Mouse (Mus musculus): ENCODE data around the gene Spon2.

The Spon2 gene

DNA sequence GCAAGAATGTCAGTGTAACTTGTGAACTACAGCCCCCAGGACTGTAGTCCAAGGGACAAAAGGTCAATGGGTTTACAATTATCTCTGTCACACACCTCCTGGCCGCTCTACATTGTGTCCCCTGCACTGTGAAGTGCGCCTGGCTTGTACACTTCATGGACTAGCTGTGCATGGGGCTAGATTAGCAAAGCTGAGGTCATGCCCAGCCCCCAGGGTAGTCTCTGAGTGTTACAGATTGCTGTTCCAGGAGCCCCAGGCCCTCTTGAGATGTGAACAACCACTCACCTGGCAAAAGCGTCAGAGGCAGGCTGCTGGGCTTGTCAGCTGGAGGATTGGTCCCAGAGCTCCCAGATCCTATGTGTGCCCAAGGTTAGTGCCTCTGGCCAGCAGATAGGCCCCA, 592 bp downstream of the Spon2 start:
- DNase-seq (ENCODE audit: low spot score): no peak

GRCm38 (mm10) chr5:33214723-33215122, 3.5 kb downstream of the Spon2 start:
- no peak for DNase-seq (ENCODE audit: low spot score)

DNA sequence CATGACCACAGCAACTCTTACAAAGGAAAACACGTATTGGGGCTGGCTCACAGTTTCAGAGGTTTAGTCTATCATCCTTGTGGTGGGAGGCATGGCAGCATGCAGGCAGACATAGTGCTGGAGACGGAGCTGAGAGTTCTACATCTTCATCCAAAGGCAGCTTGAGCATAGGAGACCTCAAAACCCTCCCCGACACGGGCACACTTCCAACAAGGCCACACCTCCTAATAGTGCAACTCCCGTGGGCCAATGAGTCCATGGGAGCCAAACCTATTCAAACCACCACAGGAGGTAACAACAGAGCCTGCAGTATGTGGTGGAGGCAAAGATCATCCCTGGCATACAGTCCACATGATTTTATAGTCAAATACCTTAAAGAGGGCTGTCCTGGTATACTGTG, 7.0 kb downstream of the Spon2 start:
- no peak for DNase-seq (ENCODE audit: low spot score)

GRCm38 (mm10) chr5:33210515-33210914, 7.7 kb downstream of the Spon2 start:
- peak; percentile 53 for DNase-seq (ENCODE audit: low spot score)

DNA sequence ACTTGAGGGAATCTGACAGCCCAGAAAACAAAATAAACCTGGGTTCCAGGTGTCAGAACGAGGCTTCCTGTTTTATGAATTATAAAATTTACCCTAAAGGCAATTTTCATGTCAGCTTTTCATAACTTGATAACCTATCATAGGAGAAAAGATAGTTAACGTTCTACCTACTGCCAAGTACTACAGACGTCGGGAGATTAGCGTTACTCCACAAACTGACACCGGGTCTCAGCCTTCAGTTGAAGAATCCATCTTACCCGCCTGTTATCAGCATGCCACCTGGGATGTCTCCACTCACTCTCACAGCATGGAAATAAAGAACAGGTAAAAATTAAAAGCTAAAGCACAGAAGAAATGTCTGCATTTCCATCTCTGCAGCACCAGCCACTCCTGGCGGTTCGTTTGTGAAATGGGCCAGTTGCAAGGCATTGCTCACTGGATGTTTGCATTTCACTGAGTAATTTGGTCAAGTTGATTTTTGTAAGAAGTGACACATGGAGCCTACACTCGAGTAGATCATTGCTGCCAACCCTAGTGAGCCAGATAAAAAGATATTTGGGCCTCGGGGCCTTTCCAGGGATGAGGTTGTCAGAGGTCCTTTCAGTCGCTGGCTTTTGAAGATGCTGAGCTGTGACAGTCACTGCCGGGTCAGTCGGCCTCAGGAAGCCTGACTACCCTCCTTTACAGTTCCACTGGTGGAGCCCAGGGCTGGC, 9.6 kb downstream of the Spon2 start:
- DNase-seq (ENCODE audit: low spot score): no peak

DNA sequence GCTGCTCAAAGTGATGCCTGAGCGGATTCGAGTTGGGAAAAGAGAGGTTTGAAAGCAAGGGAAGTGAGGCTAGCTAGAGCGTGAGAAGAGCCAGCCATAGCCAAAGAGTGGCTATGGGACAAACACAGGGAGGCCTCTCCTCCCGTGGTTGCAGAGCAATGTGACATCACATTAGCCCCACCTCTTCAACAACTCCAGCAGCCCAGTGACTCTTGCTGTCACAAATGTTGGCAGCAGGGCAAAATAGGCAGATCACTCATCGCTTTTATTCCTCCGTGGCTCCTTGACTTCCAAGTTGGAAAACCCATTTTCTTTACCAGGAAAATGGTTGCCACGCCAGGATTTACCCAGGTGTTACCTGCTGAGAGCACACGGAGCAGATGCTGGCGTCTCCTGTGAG, 11.1 kb downstream of the Spon2 start:
- DNase-seq (ENCODE audit: low spot score): peak; percentile 76

GRCm38 (mm10) chr5:33206328-33206727, 11.9 kb downstream of the Spon2 start:
- DNase-seq (ENCODE audit: low spot score): no peak

GRCm38 (mm10) chr5:33204284-33204683, 14.0 kb downstream of the Spon2 start:
- no peak for DNase-seq (ENCODE audit: low spot score)

- peak; percentile 95 for DNase-seq (ENCODE audit: low spot score)
Observed at GRCm38 (mm10) chr5:33203691-33204242, 14.5 kb downstream of the Spon2 start.

DNA sequence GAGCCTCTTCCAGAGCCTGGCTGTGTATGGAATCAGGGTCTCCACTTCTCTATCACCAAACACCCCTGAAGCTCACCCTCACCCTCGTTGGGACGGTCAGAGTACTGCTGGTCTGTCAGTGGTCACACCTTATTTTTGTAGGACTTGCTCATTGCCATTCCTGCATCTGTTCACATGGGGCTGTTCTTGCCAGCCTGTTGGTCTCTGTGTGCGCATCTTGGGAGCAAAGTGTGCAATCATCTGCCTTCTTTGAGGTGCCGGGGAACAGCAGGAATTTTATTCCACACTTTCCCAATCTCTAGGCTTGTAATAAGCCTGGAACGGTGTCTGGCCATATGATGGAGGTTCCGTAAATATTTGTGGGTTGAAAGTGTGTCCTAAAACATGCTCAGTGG, 15.1 kb downstream of the Spon2 start:
- DNase-seq (ENCODE audit: low spot score): no peak

DNA sequence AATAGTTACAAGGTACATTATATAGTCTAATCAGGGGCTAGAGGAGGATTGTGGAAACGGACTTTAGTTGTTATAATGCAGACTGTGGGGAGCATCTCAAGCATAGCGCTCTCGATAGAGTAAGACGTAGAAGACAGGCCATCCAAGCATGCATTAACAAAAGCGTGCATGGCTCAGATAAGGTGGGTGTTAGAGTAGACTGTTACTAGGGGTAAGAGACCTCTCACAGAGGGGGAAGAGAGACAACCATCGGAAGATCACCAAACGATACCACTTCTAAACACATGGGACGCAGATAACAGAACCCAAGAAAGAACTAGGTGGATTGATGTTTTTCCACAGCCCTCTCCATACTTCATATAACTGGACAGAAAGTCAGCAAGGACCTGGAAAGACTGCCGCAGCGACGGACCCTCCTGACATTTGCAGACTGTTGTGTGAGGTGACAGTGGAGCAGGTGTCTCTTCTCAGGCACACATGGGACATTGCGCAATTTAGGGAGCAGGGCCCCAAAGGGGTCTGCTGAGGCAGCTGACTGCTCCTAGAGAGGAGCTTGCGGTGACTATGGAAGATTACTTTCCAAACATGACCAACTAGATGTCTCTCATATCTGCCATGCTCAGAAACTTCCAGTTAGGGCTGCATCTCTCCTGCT, 15.6 kb downstream of the Spon2 start:
- DNase-seq (ENCODE audit: low spot score): no peak

DNA sequence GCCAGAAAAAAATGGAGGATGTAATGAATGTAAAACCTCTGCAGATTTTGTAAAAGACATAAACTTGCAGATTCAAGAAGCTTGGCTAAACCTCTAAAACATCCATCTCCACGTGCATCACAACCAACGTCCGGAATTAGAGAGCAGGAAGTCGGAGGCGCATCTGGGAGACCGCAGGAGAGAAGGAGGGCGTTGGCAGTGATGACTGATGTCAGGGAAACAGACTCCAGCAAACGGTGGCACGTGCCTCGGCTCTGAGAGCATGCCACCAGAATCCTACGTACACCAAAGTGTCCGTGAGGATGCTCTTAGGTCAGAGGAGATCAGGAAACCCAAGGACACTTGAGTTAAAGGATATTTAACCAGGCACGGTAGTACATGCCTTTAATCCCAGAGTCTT, 16.6 kb downstream of the Spon2 start:
- DNase-seq (ENCODE audit: low spot score): no peak

DNA sequence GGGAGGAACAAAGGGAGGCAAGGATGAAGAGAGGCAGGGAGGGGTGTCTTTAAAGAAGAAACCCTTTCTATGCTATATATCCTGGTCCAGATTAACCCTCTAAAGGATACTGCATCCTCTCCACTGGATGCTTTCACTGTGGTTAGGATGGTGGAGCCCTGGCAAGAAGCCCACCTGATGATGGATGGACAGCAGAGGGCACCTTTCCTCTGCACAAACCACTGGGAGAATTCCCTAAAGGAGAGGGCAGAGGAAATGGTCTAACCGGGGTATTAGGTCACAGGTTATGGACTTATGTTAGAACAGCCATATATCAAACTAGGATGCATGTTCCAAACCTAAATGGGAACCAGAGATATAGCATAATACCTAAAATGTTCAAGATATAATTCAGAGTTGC, 18.2 kb downstream of the Spon2 start:
- no peak for DNase-seq (ENCODE audit: low spot score)

DNA sequence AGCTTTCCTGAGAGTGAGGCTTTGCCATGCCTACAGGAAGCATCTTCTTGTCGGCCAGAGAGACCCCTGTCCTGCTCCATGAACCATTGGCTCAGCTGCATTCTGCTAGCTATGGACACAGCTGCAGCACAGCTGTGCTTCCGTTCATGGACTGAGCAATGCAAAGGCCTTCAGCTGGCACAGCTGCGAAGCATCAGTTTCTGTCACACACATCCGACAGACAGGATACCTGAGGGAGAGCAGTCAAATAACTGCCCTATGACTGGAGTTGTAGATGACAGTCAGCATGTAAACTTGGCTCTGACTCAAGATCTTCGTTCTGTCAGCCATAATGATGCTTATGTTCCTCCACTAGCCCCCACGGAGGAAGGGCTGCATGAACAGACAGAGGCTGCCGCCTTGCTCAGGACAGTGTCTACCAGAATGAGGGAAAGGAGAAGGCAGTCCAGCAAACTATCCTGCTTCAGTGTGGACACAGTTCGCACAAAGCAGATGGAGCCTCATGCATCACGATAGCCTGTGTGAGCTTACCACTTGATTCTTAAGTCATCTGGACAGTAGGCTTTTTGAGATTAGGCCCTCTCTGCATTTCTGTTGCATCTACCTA, 22.9 kb downstream of the Spon2 start:
- no peak for DNase-seq (ENCODE audit: low spot score)

GRCm38 (mm10) chr5:33193567-33193966, 24.7 kb downstream of the Spon2 start:
- DNase-seq (ENCODE audit: low spot score): no peak
